ENCODE assay signal across 11 mouse cellular contexts in the genomic region with DNA sequence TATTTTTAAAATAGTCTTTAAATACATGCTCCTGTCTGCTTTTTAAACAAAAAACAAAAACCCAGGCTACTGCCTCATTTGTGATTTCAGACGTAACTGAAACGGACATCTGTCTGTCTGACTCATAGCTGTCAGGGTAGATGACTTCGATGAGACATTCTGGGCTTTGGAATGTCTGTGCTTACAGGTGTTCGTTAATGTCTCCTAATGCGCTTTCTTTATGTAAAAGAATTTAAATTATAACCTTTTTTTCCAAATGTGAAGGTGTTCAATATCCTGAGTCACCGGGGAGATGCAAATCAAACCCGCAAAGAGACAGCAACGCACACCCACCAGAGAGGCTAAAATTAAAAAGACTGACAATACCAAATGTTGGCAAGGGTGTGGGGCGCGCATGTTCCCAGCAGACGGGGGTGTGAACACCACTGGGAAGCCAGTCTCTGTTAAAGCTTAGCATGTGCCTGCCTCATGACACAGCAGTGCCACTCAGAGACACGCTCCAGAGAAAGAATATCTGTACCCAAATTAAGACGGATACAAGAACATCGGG. TPM values are rescaled to one million over a fixed set of nuclear protein-coding genes. Genes with fewer than 3 reads are reported as not detected.
DNase-seq lines count a peak whose midpoint lies in the region; ATAC-seq and TF ChIP-seq lines count a peak whose summit lies in the region.
"Had no signal": no experiment of that assay in that cellular context is flagged by ENCODE, and none has a peak within 500 bp of the region (broad histone marks: within the 10 kb centered on the region; RNA-seq: fewer than 3 reads in every experiment).

No protein-coding gene starts in this region.

- no peak overlapping the region for H3K9ac ChIP-seq in forebrain, embryonic 13.5 days
- H3K9ac ChIP-seq in forebrain, embryonic 11.5 days (ENCODE audit: low read length) = no peak overlapping the region
- H3K9ac ChIP-seq: limb, embryonic 12.5 days had no signal

- H3K4me1 ChIP-seq in forebrain, embryonic 13.5 days = peaks cover 2% of the 10 kb centered on the region; the same call in 1 of the 2 replicates
- no peaks in the 10 kb centered on the region; the same call in 1 of the 2 replicates for H3K4me1 ChIP-seq in forebrain, embryonic 11.5 days (replicated peaks; ENCODE audit: control insufficient read depth, insufficient read depth, low read length)

- H3K9me3 ChIP-seq in forebrain, embryonic 13.5 days (replicated peaks) = no peaks in the 10 kb centered on the region
- no peaks in the 10 kb centered on the region for H3K9me3 ChIP-seq in forebrain, embryonic 11.5 days (ENCODE audit: control insufficient read depth, low read length)
- H3K9me3 ChIP-seq: limb, embryonic 12.5 days had no signal

- ATAC-seq in forebrain, embryonic 13.5 days = peak; percentile 68; the same call in 1 of the 2 replicates
- no peak for ATAC-seq in forebrain, embryonic 11.5 days (replicated peaks; ENCODE audit: low FRiP score)

- peak; percentile 24 for TF ChIP-seq POLR2A in myocyte (IDR thresholded peaks at IDR 0.05; ENCODE audit: insufficient read length, low read depth)

- DNase-seq in forebrain, embryonic 11.5 days (ENCODE audit: low spot score) = no peak
- DNase-seq in brain, adult 2 months (ENCODE audit: low read depth, low spot score) = peak; percentile 94
- peak; percentile 86 to 90 for DNase-seq in layer of hippocampus, adult 8-10 months (ENCODE audit: low spot score in 2 of 2)
- no peak for DNase-seq in thymus, postnatal 0 days (ENCODE audit: low spot score)
- no peak for DNase-seq in adrenal gland, postnatal 25 days
- no peak for DNase-seq in spleen, postnatal 10 days (ENCODE audit: low spot score in 2 of 2)
- DNase-seq: gastrocnemius, postnatal 36 days had no signal

- H3K79me2 ChIP-seq in myocyte (ENCODE audit: control insufficient read depth, insufficient read depth) = peaks cover 42% of the 10 kb centered on the region

- 80% methylated on average over 14 of the region's 14 CpGs for WGBS in forebrain, embryonic 13.5 days
- 87% methylated on average over 14 of the region's 14 CpGs for WGBS in forebrain, embryonic 11.5 days

- H3K4me3 ChIP-seq in forebrain, embryonic 13.5 days = no peak overlapping the region
- H3K4me3 ChIP-seq in forebrain, embryonic 11.5 days (ENCODE audit: low read depth, low read length) = no peak overlapping the region
- H3K4me3 ChIP-seq in myocyte = no peak overlapping the region
- H3K4me3 ChIP-seq: limb, embryonic 12.5 days had no signal

- H3K36me3 ChIP-seq in forebrain, embryonic 13.5 days (ENCODE audit: poor library complexity, severe bottlenecking) = no peaks in the 10 kb centered on the region
- no peaks in the 10 kb centered on the region for H3K36me3 ChIP-seq in forebrain, embryonic 11.5 days (ENCODE audit: control insufficient read depth, insufficient read depth, low read length)
- no peaks in the 10 kb centered on the region for H3K36me3 ChIP-seq in myocyte (ENCODE audit: control insufficient read depth, insufficient read depth)
- H3K36me3 ChIP-seq: limb, embryonic 12.5 days had no signal

- no peak overlapping the region for H3K4me2 ChIP-seq in forebrain, embryonic 13.5 days
- no peak overlapping the region for H3K4me2 ChIP-seq in forebrain, embryonic 11.5 days (ENCODE audit: low read depth, low read length, severe bottlenecking)
- peak overlapping the region; percentile 71 for H3K4me2 ChIP-seq in myocyte (ENCODE audit: low read depth)
- H3K4me2 ChIP-seq: limb, embryonic 12.5 days had no signal

- H3ac ChIP-seq in myocyte (ENCODE audit: control insufficient read depth, insufficient read length) = no peak overlapping the region

- no peaks in the 10 kb centered on the region for H3K27me3 ChIP-seq in forebrain, embryonic 13.5 days
- H3K27me3 ChIP-seq in forebrain, embryonic 11.5 days (ENCODE audit: control insufficient read depth, insufficient read depth, low read length) = no peaks in the 10 kb centered on the region
- no peaks in the 10 kb centered on the region for H3K27me3 ChIP-seq in myocyte (ENCODE audit: control insufficient read depth, insufficient read depth, insufficient read length)
- H3K27me3 ChIP-seq: limb, embryonic 12.5 days; Patski had no signal

- no peak overlapping the region for H3K27ac ChIP-seq in forebrain, embryonic 13.5 days
- no peak overlapping the region for H3K27ac ChIP-seq in forebrain, embryonic 11.5 days (ENCODE audit: low read depth, low read length)
- H3K27ac ChIP-seq: limb, embryonic 12.5 days had no signal

TF ChIP-seq in myocyte, 11 proteins besides CTCF, POLR2A, EP300 and RAD21:
- TF ChIP-seq POLR2AphosphoS2 (IDR thresholded peaks at IDR 0.05; ENCODE audit: insufficient read length, low read depth) (peak; percentile 20), CEBPB (IDR thresholded peaks at IDR 0.05; ENCODE audit: insufficient read depth, poor library complexity, severe bottlenecking) (no peak), TCF12 (IDR thresholded peaks at IDR 0.05; ENCODE audit: insufficient read depth, poor library complexity, severe bottlenecking) (peak; percentile 65), MYOD1 (IDR thresholded peaks at IDR 0.05; ENCODE audit: control insufficient read depth in 1 of 3, insufficient read length in 2 of 3, low read depth in 2 of 3) (peak; percentile 90 to 94 (median 92)), E2F4 (IDR thresholded peaks at IDR 0.05; ENCODE audit: insufficient read depth) (no peak), REST (IDR thresholded peaks at IDR 0.05; ENCODE audit: insufficient read depth, insufficient read length) (no peak), MYOG (IDR thresholded peaks at IDR 0.05; ENCODE audit: control insufficient read depth in 1 of 3, insufficient read depth in 1 of 3, insufficient read length in 2 of 3, low read depth in 2 of 3) (peak in 2 of 3 experiments; percentile 44 to 83), TCF3 (IDR thresholded peaks at IDR 0.05; ENCODE audit: insufficient read length, low read depth) (peak; percentile 3), USF1 (IDR thresholded peaks at IDR 0.05; ENCODE audit: low read depth) (no peak), SRF (IDR thresholded peaks at IDR 0.05; ENCODE audit: control insufficient read depth, insufficient read length, low read depth) (no peak), MAX (IDR thresholded peaks at IDR 0.05; ENCODE audit: low read depth) (peak; percentile 76)
TF ChIP-seq in myocyte: peak in this region for 6.

RNA-seq across cellular contexts. Expression of gene Ankrd33b, which starts 30.3 kb away (rescaled TPM):
- 0.34 and 0.42 TPM in 2 replicates for polyA plus RNA-seq in forebrain, embryonic 13.5 days (2015; fragmentation: Nextera tagmentation; extraction: Ambion mirVana)
- 0.32 and 0.56 TPM in 2 replicates for polyA plus RNA-seq in forebrain, embryonic 11.5 days (2014; fragmentation: Nextera tagmentation; extraction: Ambion mirVana)
- 10 to 100 TPM; 60.2 to 64.2 (median 61.8) TPM for total RNA-seq in layer of hippocampus, adult 8-10 months (2022)
- 5.7 TPM for polyA plus RNA-seq in myocyte (2012; fragmentation: generic; extraction: Trizol)
- 10.8 and 11.2 TPM in 2 replicates for polyA plus RNA-seq in thymus, postnatal 0 days (2015; fragmentation: Nextera tagmentation; extraction: Ambion mirVana)
- 0.82 and 1.5 TPM in 2 replicates for total RNA-seq in adrenal gland, postnatal 25 days (2021)

Comparison
In these comparisons a context has a peak if more than half of its experiments do, and no peak if none do; other contexts are left out.
1. DNase-seq: peak in brain, adult 2 months (single experiment) and layer of hippocampus, adult 8-10 months (2 of 2); none in forebrain, embryonic 11.5 days (single experiment), thymus, postnatal 0 days (single experiment), adrenal gland, postnatal 25 days (single experiment) and spleen, postnatal 10 days (0 of 2).